Mouse (Mus musculus): Measurements from ENCODE around the gene Aass. TPM values are rescaled to one million over a fixed set of nuclear protein-coding genes. Genes with fewer than 3 reads are reported as not detected.

Gene Aass
- polyA plus RNA-seq, 1 experiment, result 1.4 TPM

GRCm38 (mm10) chr6:23028251-23028650 lies 104.5 kb downstream of the Aass start:
- H3K9ac ChIP-seq (ENCODE audit: low read depth, poor library complexity, severe bottlenecking), result no peak overlapping the region
- H3K9me3 ChIP-seq (replicated peaks; ENCODE audit: control insufficient read depth, insufficient read depth, low read length, poor library complexity, severe bottlenecking), result no peaks in the 10 kb centered on the region
- no peak for TF ChIP-seq CTCF (IDR thresholded peaks at IDR 0.05; ENCODE audit: low read depth, low read length)
- TF ChIP-seq POLR2A (IDR thresholded peaks at IDR 0.05; ENCODE audit: insufficient read depth, low read length), result no peak
- no peak for TF ChIP-seq EP300 (IDR thresholded peaks at IDR 0.05; ENCODE audit: insufficient read depth, low read depth, low read length)
- no peak overlapping the region for H3K27ac ChIP-seq (ENCODE audit: insufficient read depth, low read length)
- no peaks in the 10 kb centered on the region for H3K36me3 ChIP-seq (ENCODE audit: control insufficient read depth, insufficient read depth, low read length, poor library complexity, severe bottlenecking)
- no peaks in the 10 kb centered on the region for H3K27me3 ChIP-seq (ENCODE audit: control insufficient read depth, insufficient read depth, low read length, poor library complexity, severe bottlenecking)
- no peaks in the 10 kb centered on the region for H3K4me1 ChIP-seq (ENCODE audit: control insufficient read depth, insufficient read depth, low read length)
- no peak overlapping the region for H3K4me3 ChIP-seq (ENCODE audit: low read depth, low read length)

Other genes starting within 250 kb of the Aass start
- not detected in 2 replicates for gene Fezf1, start 115.4 kb upstream of the Aass start, polyA plus RNA-seq (2011; ENCODE audit: insufficient read depth, insufficient read length, low read depth, missing spikeins)

Measured in ES-Bruce4 (cell line).